Comparison of ENCODE assay signal across 15 mouse cellular contexts in the genomic region with DNA sequence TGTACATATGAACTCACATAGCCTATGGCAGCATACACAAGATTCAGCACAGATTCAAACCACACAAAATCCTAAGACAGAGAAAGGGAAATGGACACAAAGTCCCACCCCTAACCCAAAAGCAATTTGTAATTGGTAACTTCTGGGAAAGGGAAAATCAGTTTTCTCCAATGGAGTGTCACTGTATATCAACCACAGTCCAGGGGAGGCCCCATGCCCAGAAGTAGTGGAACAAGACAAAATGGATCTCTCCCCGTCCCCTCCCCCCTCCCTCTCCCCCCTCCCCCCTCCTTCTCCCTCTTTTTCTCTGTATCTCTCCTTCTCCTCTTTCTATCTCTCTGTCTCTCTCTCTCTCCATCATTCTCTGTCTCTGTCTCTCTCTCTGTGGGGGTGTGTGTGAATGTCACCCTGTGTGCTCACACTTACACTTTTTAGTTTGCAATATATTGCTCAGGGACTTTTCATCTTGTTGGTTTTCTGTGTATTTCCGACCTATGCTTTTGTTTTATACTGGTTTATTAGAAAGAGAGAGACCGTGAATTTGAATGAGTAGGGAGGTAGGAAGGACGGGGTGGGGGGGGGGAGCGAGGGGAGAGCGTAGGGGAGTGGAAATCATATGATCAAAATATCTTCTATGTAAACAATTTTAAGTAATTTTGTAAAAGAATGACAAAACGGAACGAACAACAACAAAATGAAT.
DNase-seq lines count a peak whose midpoint lies in the region; ATAC-seq and TF ChIP-seq lines count a peak whose summit lies in the region.
"Had no signal": no experiment of that assay in that cellular context is flagged by ENCODE, and none has a peak within 500 bp of the region (broad histone marks: within the 10 kb centered on the region; RNA-seq: fewer than 3 reads in every experiment).

No protein-coding gene starts in this region.

- no peaks in the 10 kb centered on the region for H3K36me3 ChIP-seq in forebrain, embryonic 13.5 days (ENCODE audit: poor library complexity, severe bottlenecking)
- H3K36me3 ChIP-seq in hindbrain, postnatal 0 days (ENCODE audit: insufficient read depth, low read length) = no peaks in the 10 kb centered on the region
- no peaks in the 10 kb centered on the region for H3K36me3 ChIP-seq in neural tube, embryonic 13.5 days
- H3K36me3 ChIP-seq: heart, embryonic 12.5 days; stomach, embryonic 15.5 days had no signal

- no peak for DNase-seq in layer of hippocampus, adult 2 months (ENCODE audit: low spot score in 2 of 2)
- DNase-seq in layer of hippocampus, postnatal 25 days (ENCODE audit: extremely low spot score in 1 of 2, low spot score in 1 of 2) = no peak
- no peak for DNase-seq in hindbrain, postnatal 0 days (ENCODE audit: low spot score)
- DNase-seq in frontal cortex, adult 2 months (ENCODE audit: extremely low spot score in 1 of 2, low spot score in 1 of 2) = no peak
- DNase-seq in thymus, postnatal 14 days = no peak
- DNase-seq in adrenal gland, postnatal 10 days = no peak
- DNase-seq: adrenal gland, adult 2 months; cerebellum, adult 9-11 months; liver had no signal

- TF ChIP-seq CTCF in layer of hippocampus, adult 2 months (conservative IDR thresholded peaks at IDR 0.05) = no peak
- no peak for TF ChIP-seq CTCF in hindbrain, postnatal 0 days (IDR thresholded peaks at IDR 0.05; ENCODE audit: low read depth)

- H3K9ac ChIP-seq in forebrain, embryonic 13.5 days = no peak overlapping the region
- H3K9ac ChIP-seq in hindbrain, postnatal 0 days (replicated peaks; ENCODE audit: low read length) = no peak overlapping the region
- no peak overlapping the region for H3K9ac ChIP-seq in neural tube, embryonic 13.5 days
- H3K9ac ChIP-seq: heart, embryonic 12.5 days; lung, embryonic 14.5 days; stomach, embryonic 15.5 days had no signal

- H3K4me3 ChIP-seq in layer of hippocampus, adult 2 months = peak overlapping the region; percentile 24; the same call in 1 of the 2 replicates
- H3K4me3 ChIP-seq in forebrain, embryonic 13.5 days = no peak overlapping the region
- no peak overlapping the region; the same call in 1 of the 2 replicates for H3K4me3 ChIP-seq in hindbrain, postnatal 0 days (ENCODE audit: low read length)
- H3K4me3 ChIP-seq in neural tube, embryonic 13.5 days = no peak overlapping the region
- H3K4me3 ChIP-seq: heart, embryonic 12.5 days; stomach, embryonic 15.5 days had no signal

- H3K9me3 ChIP-seq in forebrain, embryonic 13.5 days (replicated peaks) = no peaks in the 10 kb centered on the region
- no peaks in the 10 kb centered on the region for H3K9me3 ChIP-seq in hindbrain, postnatal 0 days (ENCODE audit: low read length)
- H3K9me3 ChIP-seq in neural tube, embryonic 13.5 days = no peaks in the 10 kb centered on the region
- H3K9me3 ChIP-seq: heart, embryonic 12.5 days; stomach, embryonic 15.5 days had no signal

- WGBS in forebrain, embryonic 13.5 days = 42% methylated on average over 8 of the region's 8 CpGs
- WGBS in hindbrain, postnatal 0 days = 52% methylated on average over 8 of the region's 8 CpGs
- WGBS in neural tube, embryonic 13.5 days = 53% methylated on average over 8 of the region's 8 CpGs

- peak overlapping the region; percentile 45 for H3K4me2 ChIP-seq in forebrain, embryonic 13.5 days
- peak overlapping the region; percentile 49 for H3K4me2 ChIP-seq in hindbrain, postnatal 0 days (ENCODE audit: low read depth, low read length)
- H3K4me2 ChIP-seq in neural tube, embryonic 13.5 days = peak overlapping the region; percentile 40
- H3K4me2 ChIP-seq: heart, embryonic 12.5 days; lung, embryonic 14.5 days; stomach, embryonic 15.5 days had no signal

- peaks cover 11% of the 10 kb centered on the region for H3K4me1 ChIP-seq in forebrain, embryonic 13.5 days
- H3K4me1 ChIP-seq in hindbrain, postnatal 0 days (ENCODE audit: insufficient read depth, low read length) = no peaks in the 10 kb centered on the region
- peaks cover 14% of the 10 kb centered on the region for H3K4me1 ChIP-seq in neural tube, embryonic 13.5 days (replicated peaks)
- H3K4me1 ChIP-seq: heart, embryonic 12.5 days; stomach, embryonic 15.5 days had no signal

- peak; percentile 19; the same call in 1 of the 2 replicates for ATAC-seq in forebrain, embryonic 13.5 days
- ATAC-seq in hindbrain, postnatal 0 days = no peak
- ATAC-seq in neural tube, embryonic 13.5 days (ENCODE audit: low read depth) = peak; percentile 56; the same call in 1 of the 2 replicates

- H3K27ac ChIP-seq in layer of hippocampus, adult 2 months = no peak overlapping the region
- no peak overlapping the region for H3K27ac ChIP-seq in forebrain, embryonic 13.5 days
- no peak overlapping the region for H3K27ac ChIP-seq in hindbrain, postnatal 0 days
- H3K27ac ChIP-seq in neural tube, embryonic 13.5 days (replicated peaks) = no peak overlapping the region
- H3K27ac ChIP-seq: kidney, postnatal 0 days; stomach, embryonic 15.5 days had no signal

- H3K27me3 ChIP-seq in forebrain, embryonic 13.5 days = no peaks in the 10 kb centered on the region
- H3K27me3 ChIP-seq in hindbrain, postnatal 0 days (ENCODE audit: insufficient read depth, low read length) = no peaks in the 10 kb centered on the region
- H3K27me3 ChIP-seq in neural tube, embryonic 13.5 days = no peaks in the 10 kb centered on the region
- H3K27me3 ChIP-seq: heart, embryonic 12.5 days; stomach, embryonic 15.5 days had no signal
